Mouse (Mus musculus) embryonic fibroblast, embryonic 13.5 days (primary cell): ENCODE data around the gene Phlda2.

Experiments used
- CTCF ChIP-seq: IDR thresholded peaks from 2 replicates; pipeline ENCODE4 v1.5.1; 2011; ENCODE audit warnings: mild to moderate bottlenecking, control low read depth, low read length, moderate library complexity, borderline replicate concordance; ENCODE audit not compliant: insufficient read depth
- POLR2A ChIP-seq: IDR thresholded peaks from 2 replicates; pipeline ENCODE4 v1.6.1; 2011; ENCODE audit warnings: low read depth, mild to moderate bottlenecking, control low read depth, low read length, moderate library complexity

GRCm38 (mm10) chr7:143477800-143478199 is 25.1 kb downstream of the Phlda2 start:
- TF ChIP-seq CTCF (no peak), POLR2A (no peak)
